In genomic region chr13:3729926-3730698, GRCm38 (mm10) we compare ENCODE assay signal across 9 mouse cellular contexts.
A peak's percentile ranks its signal among the peaks of the same experiment; 100 is the strongest.
DNase-seq lines count a peak whose midpoint lies in the region; ATAC-seq lines count a peak whose summit lies in the region.
"Had no signal": no experiment of that assay in that cellular context is flagged by ENCODE, and none has a peak within 500 bp of the region (broad histone marks: within the 10 kb centered on the region; RNA-seq: fewer than 3 reads in every experiment).

No protein-coding gene starts in this region.

- no peak overlapping the region for H3K4me3 ChIP-seq in heart, embryonic 11.5 days (ENCODE audit: low read depth, low read length)
- no peak overlapping the region for H3K4me3 ChIP-seq in limb, embryonic 13.5 days
- H3K4me3 ChIP-seq in neural tube, embryonic 14.5 days (ENCODE audit: low read depth, low read length), result no peak overlapping the region
- H3K4me3 ChIP-seq: megakaryocyte, embryonic 14.5 days had no signal

- no peaks in the 10 kb centered on the region for H3K36me3 ChIP-seq in heart, embryonic 11.5 days (ENCODE audit: control insufficient read depth, insufficient read depth, low read length)
- no peaks in the 10 kb centered on the region for H3K36me3 ChIP-seq in limb, embryonic 13.5 days
- no peaks in the 10 kb centered on the region for H3K36me3 ChIP-seq in neural tube, embryonic 14.5 days (ENCODE audit: control insufficient read depth, insufficient read depth, low read length)

- ATAC-seq in heart, embryonic 11.5 days (replicated peaks; ENCODE audit: insufficient number of reproducible peaks, low FRiP score, low TSS enrichment), result no peak
- ATAC-seq in limb, embryonic 13.5 days (ENCODE audit: low FRiP score, low read depth), result peak; percentile 92
- peak; percentile 56; the same call in 1 of the 2 replicates for ATAC-seq in neural tube, embryonic 14.5 days (ENCODE audit: low read depth)
- ATAC-seq in activated CD4-positive, CD25-positive, alpha-beta regulatory T cell, adult 4 months, result no peak

- H3K9ac ChIP-seq in heart, embryonic 11.5 days (ENCODE audit: low read depth, low read length), result 0 out of 2 replicates have a peak overlapping the region, but pooled peaks have one; percentile 39
- no peak overlapping the region for H3K9ac ChIP-seq in limb, embryonic 13.5 days
- no peak overlapping the region for H3K9ac ChIP-seq in neural tube, embryonic 14.5 days (replicated peaks; ENCODE audit: low read depth, low read length)

- WGBS in heart, embryonic 11.5 days (ENCODE audit: insufficient replicate concordance), result 5% methylated on average over 3 of the region's 3 CpGs
- 1% methylated on average over 3 of the region's 3 CpGs for WGBS in limb, embryonic 13.5 days
- WGBS in neural tube, embryonic 14.5 days, result 3% methylated on average over 3 of the region's 3 CpGs

- no peaks in the 10 kb centered on the region for H3K9me3 ChIP-seq in heart, embryonic 11.5 days (replicated peaks; ENCODE audit: control insufficient read depth, low read length)
- H3K9me3 ChIP-seq in limb, embryonic 13.5 days, result no peaks in the 10 kb centered on the region
- H3K9me3 ChIP-seq in neural tube, embryonic 14.5 days (ENCODE audit: control insufficient read depth, low read length), result no peaks in the 10 kb centered on the region
- H3K9me3 ChIP-seq: megakaryocyte, embryonic 14.5 days had no signal

- H3K27me3 ChIP-seq in heart, embryonic 11.5 days (ENCODE audit: control insufficient read depth, insufficient read depth, low read length), result no peaks in the 10 kb centered on the region
- no peaks in the 10 kb centered on the region for H3K27me3 ChIP-seq in limb, embryonic 13.5 days
- no peaks in the 10 kb centered on the region for H3K27me3 ChIP-seq in neural tube, embryonic 14.5 days (ENCODE audit: control insufficient read depth, insufficient read depth, low read length)

- peaks cover 10% of the 10 kb centered on the region; the same call in 1 of the 2 replicates for H3K4me1 ChIP-seq in heart, embryonic 11.5 days (ENCODE audit: control insufficient read depth, insufficient read depth, low read length)
- peaks cover 23% of the 10 kb centered on the region for H3K4me1 ChIP-seq in limb, embryonic 13.5 days
- no peaks in the 10 kb centered on the region for H3K4me1 ChIP-seq in neural tube, embryonic 14.5 days (ENCODE audit: control insufficient read depth, insufficient read depth, low read length)
- H3K4me1 ChIP-seq: megakaryocyte, embryonic 14.5 days had no signal

- H3K4me2 ChIP-seq in heart, embryonic 11.5 days, result no peak overlapping the region
- H3K4me2 ChIP-seq in limb, embryonic 13.5 days (replicated peaks), result no peak overlapping the region
- no peak overlapping the region for H3K4me2 ChIP-seq in neural tube, embryonic 14.5 days (ENCODE audit: low read depth, low read length)

- no peak overlapping the region for H3K27ac ChIP-seq in heart, embryonic 11.5 days (ENCODE audit: low read depth, low read length)
- H3K27ac ChIP-seq in limb, embryonic 13.5 days, result peak overlapping the region; percentile 72; the same call in 1 of the 2 replicates
- H3K27ac ChIP-seq in neural tube, embryonic 14.5 days (ENCODE audit: low read depth, low read length), result no peak overlapping the region

- peak; percentile 36 for DNase-seq in kidney, adult 11 months
- no peak for DNase-seq in kidney, postnatal 10 days
- no peak for DNase-seq in spleen, postnatal 10 days (ENCODE audit: low spot score in 2 of 2)
- DNase-seq in layer of hippocampus, postnatal 36 days, result no peak

Comparison
In these comparisons a context has a peak if more than half of its experiments do, and no peak if none do; other contexts are left out.
1. ATAC-seq: peak in limb, embryonic 13.5 days (single experiment) and neural tube, embryonic 14.5 days (single experiment); none in heart, embryonic 11.5 days (single experiment) and activated CD4-positive, CD25-positive, alpha-beta regulatory T cell, adult 4 months (single experiment).